Mouse (Mus musculus) ES-Bruce4 (cell line): ENCODE measurements around the gene Tnfrsf4.

Experiments
- CTCF ChIP-seq: IDR thresholded peaks from one replicate; pipeline ENCODE4 v1.8.1; 2011; ENCODE audit warnings: low read depth, low read length
- EP300 ChIP-seq: IDR thresholded peaks from 2 replicates; pipeline ENCODE4 v1.6.1; 2011; ENCODE audit warnings: low read depth, low read length; ENCODE audit not compliant: insufficient read depth
- POLR2A ChIP-seq: IDR thresholded peaks from one replicate; pipeline ENCODE4 v1.8.1; 2011; ENCODE audit warnings: low read length; ENCODE audit not compliant: insufficient read depth

- TF ChIP-seq CTCF (no peak), POLR2A (no peak), EP300 (no peak)
These were observed 5.3 kb upstream of the Tnfrsf4 start for GRCm38 (mm10) chr4:156008369-156008768.
